ENCODE assay signal across 17 mouse cellular contexts in the genomic region with DNA sequence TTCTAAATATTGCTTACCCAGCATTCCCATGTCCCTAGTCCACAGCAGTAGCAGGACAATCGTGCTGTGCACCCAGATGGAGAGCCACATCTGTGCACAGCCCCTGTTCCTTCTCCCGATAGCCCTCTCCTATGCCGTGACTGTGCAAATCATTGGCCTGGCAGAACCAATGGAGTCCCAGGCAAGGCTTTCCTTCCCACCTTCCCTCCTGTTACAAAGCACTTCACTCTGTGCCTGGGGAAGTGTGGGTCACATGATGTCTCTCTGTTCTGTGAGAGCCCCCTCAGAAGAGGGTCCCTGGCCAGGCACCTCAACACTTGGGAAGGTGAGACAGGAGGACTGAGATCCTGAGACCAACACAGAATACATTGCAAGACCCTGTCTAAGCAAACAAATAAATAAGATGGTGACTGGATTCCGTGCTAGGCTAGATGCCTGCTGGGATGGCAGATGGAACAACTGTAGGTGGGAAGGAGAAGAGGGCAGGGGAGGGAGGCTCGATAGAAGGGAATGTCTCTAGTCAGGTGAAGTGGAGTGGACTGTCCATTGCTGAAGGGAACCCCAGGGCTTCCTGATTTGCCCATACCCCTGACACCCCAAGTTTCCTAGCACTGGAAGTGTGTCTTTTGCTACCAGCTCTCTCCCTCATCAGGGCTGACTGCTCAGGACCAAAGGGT.
DNase-seq lines count a peak whose midpoint lies in the region; ATAC-seq lines count a peak whose summit lies in the region.
"Had no signal": no experiment of that assay in that cellular context is flagged by ENCODE, and none has a peak within 500 bp of the region (broad histone marks: within the 10 kb centered on the region; RNA-seq: fewer than 3 reads in every experiment).

No protein-coding gene starts in this region.

- H3K9me3 ChIP-seq in midbrain, embryonic 16.5 days (replicated peaks; ENCODE audit: control insufficient read depth, low read length, poor library complexity, severe bottlenecking), result no peaks in the 10 kb centered on the region
- H3K9me3 ChIP-seq: embryonic facial prominence, embryonic 10.5 days; heart, embryonic 12.5 days; hindbrain, embryonic 12.5 days; intestine, embryonic 15.5 days had no signal

- no peak overlapping the region for H3K27ac ChIP-seq in midbrain, embryonic 16.5 days (ENCODE audit: low read length)
- H3K27ac ChIP-seq: embryonic facial prominence, embryonic 10.5 days; heart, adult 2 months; hindbrain, embryonic 12.5 days; intestine, embryonic 15.5 days had no signal

- DNase-seq in heart, adult 11 months, result peak; percentile 75
- DNase-seq in heart, adult 9 months (ENCODE audit: low spot score in 2 of 2), result no peak
- peak; percentile 80 for DNase-seq in cerebellum, adult 11 months
- peak; percentile 83 for DNase-seq in cerebellum, adult 8-10 months
- DNase-seq in cerebellum, postnatal 14 days, result peak; percentile 77 to 86
- no peak for DNase-seq in right cerebral cortex, postnatal 25 days
- no peak for DNase-seq in heart, postnatal 4 days
- DNase-seq: adrenal gland, postnatal 10 days; gastrocnemius, postnatal 10 days; heart, adult 2 months; kidney, adult 18-20 months had no signal

- H3K4me3 ChIP-seq in midbrain, embryonic 16.5 days (ENCODE audit: low read depth, low read length), result no peak overlapping the region
- H3K4me3 ChIP-seq: embryonic facial prominence, embryonic 10.5 days; heart, adult 2 months; heart, embryonic 12.5 days; hindbrain, embryonic 12.5 days; intestine, embryonic 15.5 days had no signal

- no peak overlapping the region for H3K4me2 ChIP-seq in midbrain, embryonic 16.5 days (ENCODE audit: low read length)
- H3K4me2 ChIP-seq: heart, embryonic 12.5 days; hindbrain, embryonic 12.5 days; intestine, embryonic 15.5 days had no signal

- no peak for ATAC-seq in midbrain, embryonic 16.5 days
- ATAC-seq: forebrain, embryonic 14.5 days; intestine, embryonic 15.5 days had no signal

- H3K27me3 ChIP-seq in midbrain, embryonic 16.5 days (ENCODE audit: control insufficient read depth, insufficient read depth, low read depth, low read length), result no peaks in the 10 kb centered on the region
- H3K27me3 ChIP-seq: heart, embryonic 12.5 days; hindbrain, embryonic 12.5 days; intestine, embryonic 15.5 days had no signal

- WGBS in midbrain, embryonic 16.5 days, result 75% methylated on average over 5 of the region's 5 CpGs

- no peaks in the 10 kb centered on the region for H3K36me3 ChIP-seq in midbrain, embryonic 16.5 days (ENCODE audit: control insufficient read depth, insufficient read depth, low read length)
- H3K36me3 ChIP-seq: embryonic facial prominence, embryonic 10.5 days; heart, embryonic 12.5 days; hindbrain, embryonic 12.5 days; intestine, embryonic 15.5 days had no signal

- no peak overlapping the region for H3K9ac ChIP-seq in midbrain, embryonic 16.5 days (ENCODE audit: low read depth, low read length)
- H3K9ac ChIP-seq: heart, embryonic 12.5 days; hindbrain, embryonic 12.5 days; intestine, embryonic 15.5 days had no signal

- no peaks in the 10 kb centered on the region for H3K4me1 ChIP-seq in midbrain, embryonic 16.5 days (ENCODE audit: control insufficient read depth, insufficient read depth, low read length)
- H3K4me1 ChIP-seq: hindbrain, embryonic 12.5 days had no signal

Comparison
In these comparisons a context has a peak if more than half of its experiments do, and no peak if none do; other contexts are left out.
1. DNase-seq: peak in heart, adult 11 months (single experiment), cerebellum, adult 11 months (single experiment), cerebellum, adult 8-10 months (single experiment) and cerebellum, postnatal 14 days (2 of 2); none in heart, adult 9 months (0 of 2), right cerebral cortex, postnatal 25 days (single experiment) and heart, postnatal 4 days (single experiment).